Mouse (Mus musculus): ENCODE results near the gene Gm14862.
A peak's percentile ranks its signal among the peaks of the same experiment; 100 is the strongest.

The Gm14862 gene

DNA sequence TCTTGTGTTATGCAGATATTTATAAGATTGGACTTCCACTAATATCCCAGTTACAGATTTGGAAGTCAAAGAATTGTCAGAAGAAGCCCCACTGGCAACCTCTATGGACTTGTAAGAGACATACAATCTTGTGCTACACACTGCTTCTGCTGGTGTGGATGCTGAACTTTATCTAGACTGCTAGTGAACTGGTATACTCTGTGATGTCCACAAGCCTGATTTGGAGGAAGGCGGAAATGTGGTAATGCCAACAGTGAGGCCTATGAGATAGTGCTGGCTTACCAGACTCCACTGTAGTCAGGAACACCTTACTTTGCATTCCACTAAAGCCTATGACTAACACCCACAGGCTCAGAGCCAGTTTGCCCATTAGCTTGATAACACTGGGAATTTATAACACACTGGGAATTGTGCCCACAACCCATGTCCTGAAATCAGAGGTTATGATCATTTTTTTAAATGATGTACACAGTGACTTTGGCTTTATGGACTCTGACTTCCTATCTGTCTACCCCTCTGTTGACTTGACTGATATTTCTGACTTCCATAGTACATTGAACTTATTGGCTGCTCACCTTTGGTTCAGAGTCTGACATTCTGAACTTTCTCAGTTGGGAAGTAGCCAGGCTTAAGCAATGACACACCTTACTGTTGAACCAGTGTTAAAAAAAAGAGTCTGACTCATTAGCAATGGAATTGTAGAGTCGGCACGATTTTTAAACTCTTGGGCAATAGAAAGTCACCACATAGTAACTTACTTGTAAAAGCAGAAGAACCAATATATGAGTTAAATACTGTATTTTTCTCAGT lies 34.1 kb downstream of the Gm14862 start:
- no peak for DNase-seq (ENCODE audit: low spot score in 2 of 2)

DNA sequence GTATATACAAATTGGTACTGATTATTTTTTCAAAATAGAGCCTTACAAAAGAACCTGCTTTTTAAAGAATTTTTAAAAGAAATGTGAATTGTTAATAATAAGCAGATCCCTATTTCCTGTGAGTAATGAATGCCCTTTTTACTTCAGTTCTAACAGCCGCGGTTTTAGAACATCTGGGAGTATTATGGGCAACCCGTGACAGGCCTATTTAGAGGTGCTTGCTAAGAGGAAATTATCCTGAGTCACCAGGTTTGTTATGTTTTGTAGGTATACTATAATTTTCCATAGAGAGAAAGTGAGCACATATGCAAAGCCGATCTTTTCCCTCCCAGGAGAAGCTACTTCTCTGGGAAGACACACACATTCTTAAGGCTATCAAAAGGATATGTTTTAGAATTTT lies 35.0 kb downstream of the Gm14862 start:
- no peak for DNase-seq (ENCODE audit: low spot score in 2 of 2)

DNA sequence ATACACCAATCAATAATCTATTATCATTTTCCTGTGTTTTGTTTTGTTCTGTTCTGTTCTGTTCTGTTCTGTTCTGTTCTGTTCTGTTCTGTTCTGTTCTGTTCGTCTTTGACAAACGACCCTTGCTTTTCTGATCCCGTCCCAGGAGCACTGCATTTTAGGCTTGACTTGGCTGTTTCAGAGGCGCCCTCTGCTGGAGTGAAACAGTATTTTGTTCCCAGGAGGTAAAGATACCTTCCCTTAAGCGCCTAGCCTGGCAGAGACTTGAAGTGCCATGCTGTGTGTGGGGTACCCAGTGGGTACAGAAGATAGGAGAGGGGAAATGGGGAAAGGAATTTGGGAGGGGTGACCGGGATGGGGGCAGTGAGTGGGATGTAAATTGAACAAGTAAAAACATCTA lies 35.5 kb downstream of the Gm14862 start:
- peak; percentile 32 to 46 for DNase-seq (ENCODE audit: low spot score in 2 of 2)

DNA sequence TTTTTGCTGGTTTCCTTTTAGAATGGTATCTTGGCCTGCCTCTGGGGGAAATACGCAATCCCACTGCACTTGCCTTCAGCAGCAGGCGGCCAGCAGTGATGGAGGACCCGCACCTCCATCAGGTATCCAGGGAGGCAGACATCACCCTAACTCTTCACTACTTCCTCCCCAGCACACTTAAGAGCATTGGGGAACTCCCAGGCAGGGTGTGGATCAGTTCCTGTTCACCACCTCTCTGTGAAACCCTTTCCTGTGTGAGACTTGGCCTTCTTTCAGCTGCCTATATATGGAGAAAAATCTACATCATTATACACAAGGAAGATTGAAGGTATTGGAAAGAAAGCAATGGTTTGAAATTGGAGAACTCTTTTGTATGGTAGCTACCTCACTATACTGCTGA lies 37.1 kb downstream of the Gm14862 start:
- no peak for DNase-seq (ENCODE audit: low spot score in 2 of 2)

DNA sequence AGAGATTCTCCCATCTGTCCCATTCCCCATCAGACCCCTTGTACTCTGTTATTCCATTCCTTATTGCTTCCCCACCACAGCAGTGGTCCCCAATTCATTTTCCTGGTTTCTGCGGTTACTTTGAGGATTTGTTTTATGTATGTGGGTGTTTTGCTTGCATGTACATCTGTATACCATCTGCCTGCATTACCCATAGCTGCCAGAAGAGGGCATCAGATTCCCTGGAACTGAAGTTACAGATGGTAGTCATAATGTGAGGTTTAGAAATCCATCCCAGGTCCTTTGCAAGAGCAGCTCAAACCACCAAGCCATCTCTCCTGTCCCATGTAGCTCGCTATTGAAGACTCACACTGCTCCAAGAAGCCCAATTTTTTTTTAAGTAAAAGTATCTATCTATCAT lies 40.5 kb downstream of the Gm14862 start:
- no peak for DNase-seq (ENCODE audit: low spot score in 2 of 2)

DNA sequence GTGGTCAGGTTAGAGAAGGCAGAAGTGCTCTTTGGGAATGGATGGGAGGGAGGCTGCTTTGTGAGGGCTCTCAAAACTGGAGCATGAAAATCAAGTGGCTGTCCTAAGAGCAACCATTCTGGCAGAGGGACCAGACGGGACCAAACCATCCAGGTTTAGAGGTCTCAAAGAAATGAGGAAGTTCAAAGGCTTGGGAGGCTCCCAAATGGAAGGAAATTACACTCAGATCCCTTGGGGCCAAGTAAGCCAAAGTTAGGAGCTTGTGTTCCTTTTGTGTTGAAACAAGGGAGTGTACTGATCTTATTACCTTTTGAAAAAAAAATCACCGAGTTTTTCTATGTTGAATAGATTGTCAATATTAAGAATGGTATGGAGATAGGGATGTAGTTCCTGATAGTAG lies 51.6 kb downstream of the Gm14862 start:
- DNase-seq (ENCODE audit: low spot score in 2 of 2) = no peak

DNA sequence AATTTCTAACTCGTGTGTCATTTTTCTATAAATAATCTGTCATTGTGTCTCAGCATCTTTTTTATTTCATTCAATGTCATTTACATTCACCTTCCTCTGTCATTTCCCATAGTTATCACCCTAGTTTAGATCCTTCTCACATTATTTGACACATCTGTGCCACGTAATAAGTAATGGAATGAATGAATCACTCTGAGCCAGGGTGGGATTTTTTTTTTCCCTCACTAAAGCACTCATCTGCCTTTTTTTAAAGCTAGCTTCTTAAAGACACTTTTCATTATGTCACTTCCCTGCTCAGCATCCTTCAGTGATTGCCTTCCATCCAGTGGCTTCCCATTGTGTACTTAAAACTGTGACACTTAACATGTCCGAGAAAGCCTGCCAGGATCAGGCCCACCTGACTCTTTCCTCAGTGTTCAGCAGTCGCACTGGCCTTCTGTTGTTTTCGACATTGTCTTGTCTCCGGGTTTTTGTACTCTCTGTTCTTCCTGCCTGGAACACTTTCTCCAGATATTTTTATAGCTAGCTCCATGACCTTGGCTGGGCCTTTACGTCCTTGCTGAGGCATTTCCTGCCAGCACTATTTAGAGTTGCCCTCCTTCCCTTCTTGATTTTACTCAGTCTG lies 53.8 kb downstream of the Gm14862 start:
- DNase-seq (ENCODE audit: low spot score in 2 of 2) = no peak

DNA sequence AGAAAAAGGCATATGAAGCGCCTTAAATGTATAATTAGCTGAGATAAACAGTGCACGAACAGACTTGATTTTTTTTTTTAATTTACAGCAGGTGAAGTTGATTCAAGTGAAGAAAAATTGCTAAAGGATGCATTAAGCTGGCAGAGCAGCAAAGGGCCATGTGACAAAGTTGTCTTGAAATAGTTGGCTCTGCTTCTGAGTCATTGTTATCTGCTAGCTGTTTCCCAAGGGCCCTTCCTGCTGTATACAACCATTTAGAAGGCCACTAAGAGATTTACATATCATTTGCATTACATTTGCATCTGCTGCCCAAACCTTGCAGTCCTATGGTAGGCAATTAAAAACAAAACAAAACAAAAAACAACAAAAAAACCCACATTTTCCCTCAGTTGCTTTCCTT lies 54.7 kb downstream of the Gm14862 start:
- DNase-seq (ENCODE audit: low spot score in 2 of 2) = no peak
